Mouse (Mus musculus): Measurements from ENCODE around the gene Trpm3. TPM values are rescaled to one million over a fixed set of nuclear protein-coding genes. Genes with fewer than 3 reads are reported as not detected.

Trpm3 gene
- polyA plus RNA-seq, 1 experiment: 0.08 TPM

DNA sequence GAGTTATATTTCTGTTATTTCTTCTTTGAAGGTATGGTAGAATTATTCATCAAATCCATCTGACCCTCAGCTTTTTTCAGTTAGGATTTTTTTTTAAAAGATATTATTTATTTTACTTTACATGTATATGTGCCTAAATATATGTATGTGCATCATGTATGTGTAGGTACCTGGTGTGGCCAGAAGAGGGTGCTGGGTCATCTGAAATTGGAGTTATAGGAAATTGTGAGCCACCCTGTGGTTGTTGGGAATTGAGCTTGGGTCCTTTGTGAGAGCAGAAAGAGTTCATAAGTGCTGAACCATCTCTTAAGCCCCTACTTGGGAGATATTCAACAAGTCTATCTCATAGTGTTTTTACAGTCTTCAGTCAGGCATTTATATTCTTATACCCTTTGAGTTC is 389.1 kb downstream of the Trpm3 start:
- Histone ChIP-seq H3K27me3 (ENCODE audit: control insufficient read depth, insufficient read depth, low read length) (no peaks in the 10 kb centered on the region), H3K4me1 (ENCODE audit: control insufficient read depth, insufficient read depth, insufficient read length) (no peaks in the 10 kb centered on the region), H3K36me3 (ENCODE audit: control insufficient read depth, insufficient read depth, low read length) (no peaks in the 10 kb centered on the region), H3K27ac (ENCODE audit: insufficient read depth, low read length) (no peak overlapping the region), H3K4me3 (ENCODE audit: extremely low read depth, insufficient read depth, insufficient read length) (no peak overlapping the region)
- TF ChIP-seq POLR2A (IDR thresholded peaks at IDR 0.05; ENCODE audit: low read depth, low read length) (no peak), CTCF (IDR thresholded peaks at IDR 0.05; ENCODE audit: extremely low read depth, insufficient read depth, insufficient read length, insufficient replicate concordance) (no peak)
- DNase-seq (ENCODE audit: low read depth in 1 of 2, low spot score in 2 of 2): no peak

GRCm38 (mm10) chr19:22542990-22543709 is 404.3 kb downstream of the Trpm3 start:
- no peak for DNase-seq (ENCODE audit: low read depth in 1 of 2, low spot score in 2 of 2)
- H3K4me1 ChIP-seq (ENCODE audit: control insufficient read depth, insufficient read depth, insufficient read length): no peaks in the 10 kb centered on the region
- H3K4me3 ChIP-seq (ENCODE audit: extremely low read depth, insufficient read depth, insufficient read length): no peak overlapping the region
- no peaks in the 10 kb centered on the region for H3K27me3 ChIP-seq (ENCODE audit: control insufficient read depth, insufficient read depth, low read length)
- no peaks in the 10 kb centered on the region for H3K36me3 ChIP-seq (ENCODE audit: control insufficient read depth, insufficient read depth, low read length)
- no peak overlapping the region for H3K27ac ChIP-seq (ENCODE audit: insufficient read depth, low read length)
- TF ChIP-seq POLR2A (IDR thresholded peaks at IDR 0.05; ENCODE audit: low read depth, low read length) (no peak), CTCF (IDR thresholded peaks at IDR 0.05; ENCODE audit: extremely low read depth, insufficient read depth, insufficient read length, insufficient replicate concordance) (no peak)
- WGBS: 89% methylated on average over 6 of the region's 6 CpGs

- Histone ChIP-seq H3K27me3 (ENCODE audit: control insufficient read depth, insufficient read depth, low read length) (no peaks in the 10 kb centered on the region), H3K36me3 (ENCODE audit: control insufficient read depth, insufficient read depth, low read length) (no peaks in the 10 kb centered on the region), H3K4me1 (ENCODE audit: control insufficient read depth, insufficient read depth, insufficient read length) (no peaks in the 10 kb centered on the region), H3K27ac (ENCODE audit: insufficient read depth, low read length) (no peak overlapping the region), H3K4me3 (ENCODE audit: extremely low read depth, insufficient read depth, insufficient read length) (no peak overlapping the region)
- DNase-seq (ENCODE audit: low read depth in 1 of 2, low spot score in 2 of 2): peak in 1 of 2 experiments; percentile 10
- TF ChIP-seq POLR2A (IDR thresholded peaks at IDR 0.05; ENCODE audit: low read depth, low read length): no peak
- TF ChIP-seq CTCF (IDR thresholded peaks at IDR 0.05; ENCODE audit: extremely low read depth, insufficient read depth, insufficient read length, insufficient replicate concordance): peak; percentile 20; the same call in 1 of the 2 replicates
- WGBS: 15% methylated on average over 5 of the region's 5 CpGs
Observed at GRCm38 (mm10) chr19:22552179-22552578, 413.3 kb downstream of the Trpm3 start.

GRCm38 (mm10) chr19:22554421-22554941 is 415.6 kb downstream of the Trpm3 start:
- no peak for DNase-seq (ENCODE audit: low read depth in 1 of 2, low spot score in 2 of 2)
- WGBS: 43% methylated on average over 7 of the region's 7 CpGs
- no peak overlapping the region for H3K4me3 ChIP-seq (ENCODE audit: extremely low read depth, insufficient read depth, insufficient read length)
- no peaks in the 10 kb centered on the region for H3K27me3 ChIP-seq (ENCODE audit: control insufficient read depth, insufficient read depth, low read length)
- no peaks in the 10 kb centered on the region for H3K36me3 ChIP-seq (ENCODE audit: control insufficient read depth, insufficient read depth, low read length)
- H3K4me1 ChIP-seq (ENCODE audit: control insufficient read depth, insufficient read depth, insufficient read length): no peaks in the 10 kb centered on the region
- TF ChIP-seq CTCF (IDR thresholded peaks at IDR 0.05; ENCODE audit: extremely low read depth, insufficient read depth, insufficient read length, insufficient replicate concordance) (no peak), POLR2A (IDR thresholded peaks at IDR 0.05; ENCODE audit: low read depth, low read length) (no peak)
- no peak overlapping the region; the same call in 1 of the 2 replicates for H3K27ac ChIP-seq (ENCODE audit: insufficient read depth, low read length)

- H3K4me3 ChIP-seq (ENCODE audit: extremely low read depth, insufficient read depth, insufficient read length): no peak overlapping the region
- H3K27ac ChIP-seq (ENCODE audit: insufficient read depth, low read length): no peak overlapping the region
- 89% methylated on average over 11 of the region's 11 CpGs for WGBS
- H3K36me3 ChIP-seq (ENCODE audit: control insufficient read depth, insufficient read depth, low read length): no peaks in the 10 kb centered on the region
- TF ChIP-seq CTCF (IDR thresholded peaks at IDR 0.05; ENCODE audit: extremely low read depth, insufficient read depth, insufficient read length, insufficient replicate concordance): no peak
- TF ChIP-seq POLR2A (IDR thresholded peaks at IDR 0.05; ENCODE audit: low read depth, low read length): no peak
- H3K27me3 ChIP-seq (ENCODE audit: control insufficient read depth, insufficient read depth, low read length): no peaks in the 10 kb centered on the region
- no peaks in the 10 kb centered on the region for H3K4me1 ChIP-seq (ENCODE audit: control insufficient read depth, insufficient read depth, insufficient read length)
- DNase-seq (ENCODE audit: low read depth in 1 of 2, low spot score in 2 of 2): no peak
Observed at GRCm38 (mm10) chr19:22572396-22572795, 433.6 kb downstream of the Trpm3 start.

- WGBS: 82% methylated on average over 2 of the region's 2 CpGs
- Histone ChIP-seq H3K4me3 (ENCODE audit: extremely low read depth, insufficient read depth, insufficient read length) (no peak overlapping the region), H3K36me3 (ENCODE audit: control insufficient read depth, insufficient read depth, low read length) (no peaks in the 10 kb centered on the region), H3K27me3 (ENCODE audit: control insufficient read depth, insufficient read depth, low read length) (no peaks in the 10 kb centered on the region), H3K27ac (ENCODE audit: insufficient read depth, low read length) (no peak overlapping the region), H3K4me1 (ENCODE audit: control insufficient read depth, insufficient read depth, insufficient read length) (no peaks in the 10 kb centered on the region)
- TF ChIP-seq CTCF (IDR thresholded peaks at IDR 0.05; ENCODE audit: extremely low read depth, insufficient read depth, insufficient read length, insufficient replicate concordance): no peak
- no peak for TF ChIP-seq POLR2A (IDR thresholded peaks at IDR 0.05; ENCODE audit: low read depth, low read length)
- DNase-seq (ENCODE audit: low read depth in 1 of 2, low spot score in 2 of 2): no peak
Observed at GRCm38 (mm10) chr19:22572849-22573248, 434.0 kb downstream of the Trpm3 start.

- WGBS: 40% methylated on average over 4 of the region's 4 CpGs
- H3K36me3 ChIP-seq (ENCODE audit: control insufficient read depth, insufficient read depth, low read length): no peaks in the 10 kb centered on the region
- H3K4me1 ChIP-seq (ENCODE audit: control insufficient read depth, insufficient read depth, insufficient read length): no peaks in the 10 kb centered on the region
- no peaks in the 10 kb centered on the region for H3K27me3 ChIP-seq (ENCODE audit: control insufficient read depth, insufficient read depth, low read length)
- no peak overlapping the region for H3K4me3 ChIP-seq (ENCODE audit: extremely low read depth, insufficient read depth, insufficient read length)
- TF ChIP-seq CTCF (IDR thresholded peaks at IDR 0.05; ENCODE audit: extremely low read depth, insufficient read depth, insufficient read length, insufficient replicate concordance): no peak
- no peak for TF ChIP-seq POLR2A (IDR thresholded peaks at IDR 0.05; ENCODE audit: low read depth, low read length)
- H3K27ac ChIP-seq (ENCODE audit: insufficient read depth, low read length): no peak overlapping the region
- no peak for DNase-seq (ENCODE audit: low read depth in 1 of 2, low spot score in 2 of 2)
Observed at GRCm38 (mm10) chr19:22582120-22582745, 443.4 kb downstream of the Trpm3 start.

Data from spleen, adult 2 months (tissue).